Mouse (Mus musculus) heart, postnatal 4 days (tissue): ENCODE measurements around the gene Pcgf6. TPM values are rescaled to one million over a fixed set of nuclear protein-coding genes. Genes with fewer than 3 reads are reported as not detected.
"Not testable (repeated sequence)": the region's sequence is repeated elsewhere in the genome, so short reads cannot be mapped to it uniquely, and the experiment has no call there.

Experiments used
- DNase-seq: peaks from one replicate; pipeline ENCODE4 v3.0.0; 2021
- total RNA-seq, 2 experiments: library from RNA; stranded (reverse); gene quantifications; 2 replicates each; pipeline ENCODE4 v1.2.3; 2021

Gene Pcgf6
- total RNA-seq, 2 experiments from 2014 or later: 3.9 to 4.2 TPM

DNA sequence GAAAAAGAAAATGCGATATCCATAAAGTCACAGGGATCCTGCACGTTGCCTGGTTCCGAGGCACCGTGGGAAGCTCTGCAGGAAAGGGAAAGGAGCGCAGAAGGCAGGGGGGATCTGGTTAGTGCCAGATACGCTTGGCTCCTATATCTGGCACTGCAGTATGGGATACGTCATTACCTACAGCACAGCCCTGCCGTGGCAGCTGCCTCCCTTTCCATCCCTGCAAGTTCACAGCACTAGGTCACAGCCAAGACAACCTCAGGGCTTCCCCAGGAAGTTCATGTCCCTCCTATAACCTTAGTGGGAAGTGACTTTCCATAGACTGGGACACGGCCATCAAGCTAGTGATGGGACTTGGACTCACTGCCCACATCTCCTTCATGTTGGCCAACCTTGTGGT, 54.6 kb downstream of the Pcgf6 start:
- no peak for DNase-seq

DNA sequence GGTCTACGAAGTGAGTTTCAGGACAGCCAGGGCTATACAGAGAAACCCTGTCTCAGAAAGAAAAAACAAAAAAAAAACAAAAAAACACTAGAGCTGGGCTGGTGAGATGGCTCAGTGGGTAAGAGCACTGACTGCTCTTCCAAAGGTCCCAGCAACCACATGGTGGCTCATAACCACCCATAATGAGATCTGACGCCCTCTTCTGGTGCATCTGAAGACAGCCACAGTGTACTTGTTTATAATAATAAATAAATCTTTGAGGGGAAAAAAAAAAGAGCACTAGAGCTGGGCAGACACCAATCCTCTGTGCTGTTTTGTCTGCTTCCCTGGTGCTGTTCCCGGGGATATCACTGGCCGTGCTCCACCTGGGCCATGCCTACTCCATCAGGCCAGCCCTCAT, 58.4 kb downstream of the Pcgf6 start:
- not testable (repeated sequence) for DNase-seq

DNA sequence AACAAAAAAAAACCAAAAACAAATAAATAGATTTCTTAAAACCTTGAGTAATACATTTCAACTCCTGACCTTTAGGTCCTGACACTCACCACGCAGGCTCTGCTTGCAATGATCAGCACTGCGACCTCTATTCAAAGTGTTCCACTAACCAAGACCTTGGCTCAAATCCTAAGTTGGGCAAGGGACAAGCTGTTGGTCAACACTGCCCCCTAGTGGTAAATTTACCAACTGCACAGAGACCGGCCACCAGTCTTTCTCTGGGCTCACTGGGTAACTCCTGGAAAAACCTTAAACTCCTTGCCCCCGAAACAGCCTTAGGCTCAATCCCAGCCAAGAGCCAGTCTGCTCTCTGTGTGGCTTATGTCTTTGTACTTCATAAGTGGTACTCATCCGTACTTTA, 59.6 kb downstream of the Pcgf6 start:
- DNase-seq: peak; percentile 93

DNA sequence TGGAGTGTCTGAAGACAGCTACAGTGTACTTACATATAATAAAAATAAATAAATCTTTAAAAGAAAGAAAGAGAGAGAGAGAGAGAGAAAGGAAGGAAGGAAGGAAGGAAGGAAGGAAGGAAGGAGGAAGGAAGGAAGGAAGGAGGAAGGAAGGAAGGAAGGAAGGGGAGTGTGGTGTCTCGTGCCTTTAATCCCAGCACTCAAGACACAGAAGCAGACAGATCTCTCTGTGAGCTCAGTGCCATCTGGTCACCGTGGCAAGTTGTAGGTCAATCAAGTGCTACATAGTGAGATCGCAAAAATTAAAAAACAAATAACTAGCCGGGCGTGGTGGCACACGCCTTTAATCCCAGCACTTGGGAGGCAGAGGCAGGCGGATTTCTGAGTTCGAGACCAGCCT, 60.1 kb downstream of the Pcgf6 start:
- not testable (repeated sequence) for DNase-seq

DNA sequence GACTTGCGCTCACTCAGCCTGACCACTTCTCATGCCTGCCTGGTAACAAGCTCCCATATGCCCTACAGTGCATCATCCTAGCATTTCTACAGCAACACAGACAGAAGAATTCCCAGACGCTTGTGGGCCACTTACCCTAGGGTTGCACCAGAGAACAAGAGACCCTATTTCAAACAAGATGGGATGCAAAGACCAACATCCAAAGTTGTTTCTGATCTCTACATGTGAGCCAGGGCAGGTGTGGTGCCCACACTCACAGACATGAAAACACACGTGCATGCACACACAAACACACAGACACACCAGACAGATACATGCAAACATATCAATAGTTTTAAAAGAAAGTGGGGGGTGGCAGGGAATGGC, 60.6 kb downstream of the Pcgf6 start:
- no peak for DNase-seq

DNA sequence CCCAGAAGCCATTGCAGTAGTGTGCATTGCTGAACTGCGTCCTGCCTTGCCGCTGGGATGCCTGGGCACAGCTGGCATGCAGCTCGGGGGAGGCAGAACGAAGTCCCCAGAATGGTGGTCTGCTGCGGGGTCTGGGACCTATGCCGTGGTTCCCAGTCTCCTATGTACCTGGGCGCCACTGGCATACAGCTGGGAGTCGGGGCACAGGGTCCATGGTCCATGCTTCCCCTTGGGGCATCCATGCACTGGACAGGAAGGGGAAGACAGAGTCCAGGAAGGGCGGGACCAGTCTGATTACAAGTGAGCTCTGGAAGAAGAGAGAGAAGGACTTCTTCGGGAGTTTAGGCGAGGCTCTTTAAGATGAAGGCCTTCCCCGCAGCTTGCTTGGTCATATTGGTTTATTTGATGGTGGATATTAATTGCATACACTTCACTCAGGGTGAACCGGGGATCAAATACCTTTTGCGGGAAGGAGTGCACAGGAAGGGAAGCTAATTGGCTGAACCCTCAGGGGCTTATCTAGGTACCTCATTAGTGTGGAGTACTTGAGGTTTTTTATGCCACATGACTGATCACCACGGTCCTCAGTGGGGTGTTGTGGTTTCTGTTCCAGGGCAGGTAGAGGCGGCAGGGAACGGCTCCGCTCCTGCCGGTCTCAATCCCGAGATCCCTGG, 61.1 kb downstream of the Pcgf6 start:
- no peak for DNase-seq

DNA sequence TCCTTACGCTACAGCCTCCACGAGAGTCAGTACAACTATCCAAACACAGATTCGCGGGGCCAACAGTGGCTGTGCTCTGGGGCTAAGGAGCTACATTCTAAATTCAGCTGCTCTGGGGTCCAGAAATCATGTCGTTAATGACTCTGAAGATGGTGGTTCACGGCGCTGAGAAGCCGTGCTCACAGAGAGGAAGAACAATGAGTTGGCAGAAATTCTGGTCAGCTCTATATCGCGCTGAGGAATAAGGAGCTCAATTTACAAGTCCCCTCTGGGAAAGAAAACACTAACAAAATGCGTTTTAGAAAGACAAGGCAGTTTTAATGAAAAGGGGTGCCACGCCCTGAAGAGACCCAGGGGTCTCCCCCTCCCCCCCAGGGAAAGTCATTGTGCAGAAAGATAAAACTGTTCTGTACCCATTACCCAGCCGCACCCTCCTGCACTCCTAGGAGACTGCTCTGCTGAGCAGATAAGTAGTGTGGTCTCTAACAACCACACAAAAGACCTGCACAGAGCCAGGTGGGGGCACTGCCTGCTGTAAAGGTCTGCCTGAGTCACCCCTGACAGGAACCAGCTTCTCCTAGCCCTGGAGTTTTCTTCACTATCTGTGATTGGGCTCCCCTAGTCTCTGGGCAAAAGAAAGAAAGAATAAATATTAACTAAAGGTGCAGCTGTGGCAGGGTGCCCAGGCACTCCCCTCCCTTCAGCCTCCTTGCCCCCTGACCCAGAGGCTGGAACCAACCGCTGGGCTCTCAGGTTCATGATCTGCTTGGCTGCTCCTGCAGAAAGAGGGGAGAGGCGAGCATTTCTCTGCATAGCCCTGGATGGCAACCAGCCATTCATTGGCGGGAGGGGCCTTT, 62.2 kb downstream of the Pcgf6 start:
- DNase-seq: no peak

DNA sequence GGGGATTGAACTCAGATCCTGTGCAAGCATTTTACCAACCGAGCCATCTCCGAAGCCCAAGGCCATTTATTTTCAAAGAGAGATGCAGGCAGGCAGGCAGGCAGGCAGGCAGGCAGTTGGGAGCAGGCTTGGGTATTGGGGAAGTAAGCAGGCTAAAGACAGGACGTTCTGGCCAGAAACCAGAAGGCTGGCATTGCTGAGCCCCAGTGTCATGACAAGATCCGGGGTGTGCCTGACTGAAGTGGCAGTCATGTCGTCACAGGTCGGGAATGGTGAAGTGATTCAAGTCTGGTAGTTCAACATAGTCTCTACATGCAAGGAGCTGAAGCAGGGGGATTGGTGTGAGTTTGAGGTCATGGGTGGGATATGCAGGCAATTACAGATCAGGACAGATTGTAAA, 63.1 kb downstream of the Pcgf6 start:
- no peak for DNase-seq

DNA sequence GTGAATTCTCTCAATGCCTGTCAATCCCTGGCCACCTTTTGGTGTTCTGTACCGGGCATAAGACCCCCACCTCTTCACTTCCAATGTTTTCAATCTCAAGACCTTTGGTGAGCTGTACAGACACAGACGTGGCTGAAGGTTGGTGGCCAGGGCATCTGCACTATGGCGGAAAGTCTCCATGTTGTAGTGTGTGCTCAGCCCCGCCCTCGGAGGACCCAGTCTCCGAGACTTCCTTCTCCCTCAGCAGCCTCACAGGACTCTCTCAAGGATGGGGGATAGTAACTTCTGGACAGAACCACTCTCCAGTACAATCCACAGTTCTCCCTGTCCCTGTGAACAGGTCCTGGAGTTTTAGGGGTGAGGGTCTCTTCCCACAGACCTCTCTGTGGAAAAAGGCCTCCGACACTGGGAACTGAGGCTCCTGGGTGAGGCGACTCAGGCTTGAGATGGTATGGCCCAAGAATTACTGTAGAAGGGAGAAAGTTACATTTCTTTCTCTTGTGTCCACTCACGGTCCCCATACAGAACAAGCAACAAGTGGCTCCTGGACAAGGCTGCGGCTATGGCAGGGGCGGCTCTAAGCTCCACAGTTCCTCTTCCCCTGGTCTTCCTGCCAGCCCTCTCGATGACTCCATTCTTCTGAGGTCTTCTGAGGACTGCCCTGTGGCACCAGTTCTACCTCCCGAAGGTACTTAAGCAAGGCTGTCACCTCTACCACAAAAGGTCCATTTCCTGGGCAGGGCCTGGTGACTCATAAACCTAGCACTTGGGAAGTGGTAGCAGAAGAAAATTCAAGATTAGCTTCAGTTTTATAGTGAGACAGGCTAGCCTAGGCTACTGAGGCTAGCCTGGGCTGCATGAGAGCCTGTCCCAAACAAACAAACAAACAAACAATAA, 65.7 kb downstream of the Pcgf6 start:
- DNase-seq: no peak

DNA sequence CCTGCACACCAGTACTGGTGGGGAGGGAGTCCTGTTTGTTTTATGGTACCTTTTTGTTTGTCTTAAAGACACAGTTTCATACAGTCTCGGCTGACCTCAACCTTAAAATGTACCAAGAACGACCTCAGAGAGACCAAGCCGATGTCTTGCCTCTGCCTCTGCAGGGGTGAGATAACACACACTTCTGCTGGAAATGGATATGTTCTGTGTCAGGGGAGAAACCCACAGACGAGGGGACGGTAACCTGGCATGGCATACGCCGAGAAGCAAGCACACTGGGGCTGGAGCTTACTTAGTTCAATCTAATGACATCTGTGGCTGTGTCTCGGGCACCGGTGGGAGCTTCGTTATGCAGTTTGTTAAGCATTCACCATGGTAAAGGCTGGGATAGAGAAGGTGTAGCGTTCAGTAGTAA, 66.7 kb downstream of the Pcgf6 start:
- no peak for DNase-seq

Other genes with a start within 250 kb of the Pcgf6 start
- under 1 TPM in 1 of 2 experiments, not detected in 1; 0.16 TPM for gene Ina, start 36.2 kb downstream of the Pcgf6 start, total RNA-seq
- gene Nt5c2, start 35.8 kb downstream of the Pcgf6 start, total RNA-seq: 100 to 1,000 TPM; 147 to 157 TPM
- 1 to 10 TPM; 5.1 to 5.2 TPM for gene Taf5, start 16.8 kb upstream of the Pcgf6 start, total RNA-seq
- 1,000 to 10,000 TPM; 1,795 to 1,908 TPM for gene Usmg5, start 39.7 kb upstream of the Pcgf6 start, total RNA-seq
- 10 to 100 TPM; 15.4 to 15.5 TPM for gene Pdcd11, start 39.9 kb upstream of the Pcgf6 start, total RNA-seq
- gene Calhm2, start 87.4 kb upstream of the Pcgf6 start, total RNA-seq: 1 to 10 TPM; 3.4 to 3.5 TPM
- gene Calhm1, start 93.3 kb upstream of the Pcgf6 start, total RNA-seq: not detected
- gene Calhm3, start 106.9 kb upstream of the Pcgf6 start, total RNA-seq: not detected
- gene Neurl1a, start 127.9 kb upstream of the Pcgf6 start, total RNA-seq: 1 to 10 TPM in 1 of 2 experiments, under 1 TPM in 1; 0.74 to 1.2 TPM